Mouse (Mus musculus) forebrain, embryonic 10.5 days (tissue): ENCODE measurements around the gene Defb36. TPM values are rescaled to one million over a fixed set of nuclear protein-coding genes. Genes with fewer than 3 reads are reported as not detected.

Source experiments
- DNase-seq: peaks from one replicate; pipeline ENCODE4 v3.0.0-alpha.2; 2017; ENCODE audit warnings: low spot score; ENCODE audit errors: extremely low spot score
- H3K27ac ChIP-seq: fragments of 300-500 bp; sonication (generic); 2 replicates; pipeline ENCODE4 v1.5.1; 2016; ENCODE audit warnings: mild to moderate bottlenecking
- H3K27me3 ChIP-seq: fragments of 300-500 bp; sonication (generic); 2 replicates; pipeline ENCODE4 v1.6.1; 2016; ENCODE audit warnings: mild to moderate bottlenecking; ENCODE audit not compliant: poor library complexity, severe bottlenecking
- H3K36me3 ChIP-seq: fragments of 300-500 bp; sonication (generic); replicated peaks from 2 replicates; pipeline ENCODE4 v1.6.1; 2016; ENCODE audit warnings: mild to moderate bottlenecking, moderate library complexity
- H3K4me1 ChIP-seq: fragments of 300-500 bp; sonication (generic); 2 replicates; pipeline ENCODE4 v1.6.1; 2016
- H3K4me3 ChIP-seq: fragments of 300-500 bp; sonication (generic); 2 replicates; pipeline ENCODE4 v1.5.1; 2016; ENCODE audit warnings: mild to moderate bottlenecking, moderate library complexity
- H3K9me3 ChIP-seq: fragments of 300-500 bp; sonication (generic); 2 replicates; pipeline ENCODE4 v1.6.1; 2016; ENCODE audit warnings: mild to moderate bottlenecking, moderate library complexity
- WGBS: fragments of 180-500 bp; shearing (Covaris S2); methylation state at CpG from one replicate; pipeline ENCODE4 v1.1.7; 2016; 5-methylcytosine and 5-hydroxymethylcytosine counted together
- polyA plus RNA-seq: library from polyadenylated mRNA; unstranded; fragments of >200 nt; fragmentation: Nextera tagmentation; extraction: Ambion mirVana; gene quantifications from 2 replicates; pipeline ENCODE4 v1.2.1, GENCODE M21; 2016

The Defb36 gene
- polyA plus RNA-seq = not detected in 2 replicates

- no peak within 1 kb of the TSS for H3K27ac ChIP-seq
- no peak within 1 kb of the TSS for H3K4me3 ChIP-seq
- H3K36me3 ChIP-seq = no peaks in the 10 kb centered on the region
- no peak for DNase-seq
- 86% methylated on average over 15 of the region's 15 CpGs for WGBS
- H3K27me3 ChIP-seq = no peaks in the 10 kb centered on the region
- H3K4me1 ChIP-seq = no peaks in the 10 kb centered on the region
- H3K9me3 ChIP-seq = peaks cover 2% of the 10 kb centered on the region; the same call in 1 of the 2 replicates
Observed at GRCm38 (mm10) chr2:152604057-152604456, at the start of gene Defb36. TSS of gene Defb36 (plus strand) at chr2:152604327.

GRCm38 (mm10) chr2:152556655-152557054 lies 47.5 kb upstream of the Defb36 start:
- Histone ChIP-seq H3K27me3 (no peaks in the 10 kb centered on the region), H3K9me3 (no peaks in the 10 kb centered on the region), H3K36me3 (no peaks in the 10 kb centered on the region), H3K4me3 (no peak overlapping the region), H3K27ac (no peak overlapping the region), H3K4me1 (peaks cover 7% of the 10 kb centered on the region)
- DNase-seq = no peak
- 92% methylated on average over 7 of the region's 7 CpGs for WGBS

GRCm38 (mm10) chr2:152569038-152569437 lies 35.1 kb upstream of the Defb36 start, which contains the start of gene Gm17416:
TSS of gene Gm17416 (plus strand) at chr2:152569338.
- Histone ChIP-seq H3K4me1 (no peaks in the 10 kb centered on the region), H3K9me3 (no peaks in the 10 kb centered on the region), H3K36me3 (no peaks in the 10 kb centered on the region), H3K27me3 (no peaks in the 10 kb centered on the region), H3K27ac (no peak within 1 kb of the TSS), H3K4me3 (no peak within 1 kb of the TSS)
- no peak for DNase-seq
- WGBS = 87% methylated on average over 5 of the region's 5 CpGs

GRCm38 (mm10) chr2:152569881-152570280 lies 34.2 kb upstream of the Defb36 start:
- Histone ChIP-seq H3K27me3 (no peaks in the 10 kb centered on the region), H3K4me1 (no peaks in the 10 kb centered on the region), H3K36me3 (no peaks in the 10 kb centered on the region), H3K4me3 (no peak overlapping the region), H3K27ac (no peak overlapping the region), H3K9me3 (no peaks in the 10 kb centered on the region)
- no peak for DNase-seq
- 84% methylated on average over 4 of the region's 4 CpGs for WGBS

- no peak overlapping the region for H3K4me3 ChIP-seq
- no peaks in the 10 kb centered on the region for H3K27me3 ChIP-seq
- H3K36me3 ChIP-seq = no peaks in the 10 kb centered on the region
- no peak overlapping the region for H3K27ac ChIP-seq
- DNase-seq = no peak
- 84% methylated on average over 6 of the region's 6 CpGs for WGBS
- H3K9me3 ChIP-seq = no peaks in the 10 kb centered on the region
- H3K4me1 ChIP-seq = no peaks in the 10 kb centered on the region
Observed at GRCm38 (mm10) chr2:152570313-152570712, 33.8 kb upstream of the Defb36 start.

GRCm38 (mm10) chr2:152572114-152572794 lies 31.9 kb upstream of the Defb36 start, which contains the start of gene Defb21:
TSS of gene Defb21 (plus strand) at chr2:152572744.
- Histone ChIP-seq H3K9me3 (no peaks in the 10 kb centered on the region), H3K27me3 (no peaks in the 10 kb centered on the region), H3K4me1 (no peaks in the 10 kb centered on the region), H3K27ac (no peak within 1 kb of the TSS), H3K36me3 (no peaks in the 10 kb centered on the region), H3K4me3 (no peak within 1 kb of the TSS)
- no peak for DNase-seq
- 65% methylated on average over 11 of the region's 11 CpGs for WGBS

- H3K4me3 ChIP-seq = no peak overlapping the region
- no peaks in the 10 kb centered on the region for H3K4me1 ChIP-seq
- H3K36me3 ChIP-seq = no peaks in the 10 kb centered on the region
- no peaks in the 10 kb centered on the region for H3K9me3 ChIP-seq
- DNase-seq = no peak
- H3K27ac ChIP-seq = no peak overlapping the region
- no peaks in the 10 kb centered on the region for H3K27me3 ChIP-seq
- WGBS = 91% methylated on average over 8 of the region's 8 CpGs
Observed at GRCm38 (mm10) chr2:152573484-152573883, 30.6 kb upstream of the Defb36 start.

GRCm38 (mm10) chr2:152580107-152580506 lies 24.0 kb upstream of the Defb36 start, which contains the start of gene Defb19:
TSS of gene Defb19 (minus strand) at chr2:152580312.
- WGBS = 72% methylated on average over 7 of the region's 7 CpGs
- no peaks in the 10 kb centered on the region for H3K36me3 ChIP-seq
- no peak within 1 kb of the TSS for H3K4me3 ChIP-seq
- H3K27ac ChIP-seq = no peak within 1 kb of the TSS
- no peaks in the 10 kb centered on the region for H3K27me3 ChIP-seq
- no peak for DNase-seq
- no peaks in the 10 kb centered on the region for H3K9me3 ChIP-seq
- 0 out of 2 replicates have a peak, but pooled peaks cover under 1% of the 10 kb centered on the region for H3K4me1 ChIP-seq

GRCm38 (mm10) chr2:152580612-152581011 lies 23.5 kb upstream of the Defb36 start:
- Histone ChIP-seq H3K36me3 (no peaks in the 10 kb centered on the region), H3K9me3 (no peaks in the 10 kb centered on the region)
- DNase-seq = no peak

GRCm38 (mm10) chr2:152586926-152587560 lies 17.1 kb upstream of the Defb36 start:
- no peak for DNase-seq

More at GRCm38 (mm10) chr2:152580612-152581011, 23.5 kb upstream of the Defb36 start:
- Histone ChIP-seq H3K27ac (no peak overlapping the region), H3K27me3 (no peaks in the 10 kb centered on the region), H3K4me1 (peaks cover 6% of the 10 kb centered on the region), H3K4me3 (no peak overlapping the region)
- 95% methylated on average over 11 of the region's 11 CpGs for WGBS

GRCm38 (mm10) chr2:152588450-152588849 lies 15.7 kb upstream of the Defb36 start:
- Histone ChIP-seq H3K4me1 (peaks cover 24% of the 10 kb centered on the region), H3K27ac (no peak overlapping the region), H3K27me3 (no peaks in the 10 kb centered on the region), H3K4me3 (no peak overlapping the region), H3K36me3 (no peaks in the 10 kb centered on the region), H3K9me3 (no peaks in the 10 kb centered on the region)
- DNase-seq = no peak
- 56% methylated on average over 2 of the region's 2 CpGs for WGBS

More at GRCm38 (mm10) chr2:152586926-152587560, 17.1 kb upstream of the Defb36 start:
- H3K9me3 ChIP-seq = no peaks in the 10 kb centered on the region
- H3K27me3 ChIP-seq = no peaks in the 10 kb centered on the region
- peaks cover 24% of the 10 kb centered on the region for H3K4me1 ChIP-seq
- H3K4me3 ChIP-seq = no peak overlapping the region
- H3K36me3 ChIP-seq = no peaks in the 10 kb centered on the region
- WGBS = 77% methylated on average over 4 of the region's 4 CpGs
- no peak overlapping the region for H3K27ac ChIP-seq

- Histone ChIP-seq H3K4me3 (no peak overlapping the region), H3K27me3 (no peaks in the 10 kb centered on the region), H3K4me1 (peaks cover 24% of the 10 kb centered on the region), H3K36me3 (no peaks in the 10 kb centered on the region), H3K27ac (no peak overlapping the region), H3K9me3 (no peaks in the 10 kb centered on the region)
- no peak for DNase-seq
- 38% methylated on average over 6 of the region's 6 CpGs for WGBS
Observed at GRCm38 (mm10) chr2:152589021-152589420, 15.1 kb upstream of the Defb36 start.

- Histone ChIP-seq H3K4me1 (no peaks in the 10 kb centered on the region), H3K27me3 (no peaks in the 10 kb centered on the region), H3K27ac (no peak within 1 kb of the TSS), H3K36me3 (no peaks in the 10 kb centered on the region), H3K4me3 (no peak within 1 kb of the TSS), H3K9me3 (no peaks in the 10 kb centered on the region; the same call in 1 of the 2 replicates)
- DNase-seq = no peak
- 73% methylated on average over 7 of the region's 7 CpGs for WGBS
Observed at GRCm38 (mm10) chr2:152599299-152599698, 4.8 kb upstream of the Defb36 start, which contains the start of gene Defb45. TSS of gene Defb45 (minus strand) at chr2:152599399.
